Mouse (Mus musculus) MEL (cell line): ENCODE measurements around the gene Fam214a. TPM values are rescaled to one million over a fixed set of nuclear protein-coding genes. Genes with fewer than 3 reads are reported as not detected.

Source experiments
- DNase-seq: peaks from one replicate; pipeline ENCODE4 v3.0.0; 2011; ENCODE audit warnings: low read depth, low spot score
- H3K27ac ChIP-seq: 2 replicates; pipeline ENCODE4 v1.5.1; 2012; ENCODE audit warnings: low read depth, mild to moderate bottlenecking, control low read depth, low read length, moderate library complexity; ENCODE audit not compliant: control insufficient read depth
- H3K27me3 ChIP-seq, 2 experiments: fragments of 150-350 bp in 1 of 2; sonication (generic) in 1 of 2; 2 replicates each; pipeline ENCODE4 v1.6.1; 2012; ENCODE audit warnings: low read length in 2 of 2, mild to moderate bottlenecking in 2 of 2, improper control_type of control experiment in 1 of 2, moderate library complexity in 1 of 2; ENCODE audit not compliant: insufficient read depth in 2 of 2, control insufficient read depth in 1 of 2
- H3K36me3 ChIP-seq, 2 experiments: 2 replicates each; pipeline ENCODE4 v1.6.1; 2012 to 2014; ENCODE audit warnings: low read length in 2 of 2, improper control_type of control experiment in 1 of 2, inconsistent platforms in 1 of 2, mild to moderate bottlenecking in 1 of 2; ENCODE audit not compliant: insufficient read depth in 2 of 2, control insufficient read depth in 1 of 2
- H3K4me1 ChIP-seq, 2 experiments: fragments of 150-350 bp in 1 of 2; sonication (generic) in 1 of 2; 2 replicates each; pipeline ENCODE4 v1.6.1; 2012; ENCODE audit warnings: low read length in 2 of 2, improper control_type of control experiment in 1 of 2, mild to moderate bottlenecking in 1 of 2; ENCODE audit not compliant: insufficient read depth in 2 of 2, control insufficient read depth in 1 of 2
- H3K4me3 ChIP-seq, 2 experiments: fragments of 150-350 bp in 1 of 2; sonication (generic) in 1 of 2; 2 replicates each; pipeline ENCODE4 v1.5.1; 2012; ENCODE audit warnings: low read depth in 2 of 2, low read length in 2 of 2, mild to moderate bottlenecking in 2 of 2, moderate library complexity in 2 of 2, control low read depth in 1 of 2, improper control_type of control experiment in 1 of 2; ENCODE audit not compliant: control insufficient read depth in 1 of 2, insufficient read depth in 1 of 2
- H3K79me2 ChIP-seq: 2 replicates; pipeline ENCODE4 v1.6.1; 2012; ENCODE audit warnings: mild to moderate bottlenecking, low read length, moderate library complexity; ENCODE audit not compliant: control insufficient read depth, poor library complexity, insufficient read depth
- H3K9ac ChIP-seq: 2 replicates; pipeline ENCODE4 v1.6.1; 2012; ENCODE audit warnings: low read depth, mild to moderate bottlenecking, control low read depth, low read length, moderate library complexity; ENCODE audit not compliant: control insufficient read depth, poor library complexity, severe bottlenecking
- H3K9me3 ChIP-seq: fragments of 150-350 bp; sonication (generic); replicated peaks from 2 replicates; pipeline ENCODE4 v1.6.1; 2012; ENCODE audit warnings: mild to moderate bottlenecking, low read length, improper control_type of control experiment, moderate library complexity; ENCODE audit not compliant: insufficient read depth
- BHLHE40 ChIP-seq: IDR thresholded peaks from 2 replicates; pipeline ENCODE4 v1.6.1; 2012; ENCODE audit warnings: low read depth, mild to moderate bottlenecking, inconsistent platforms, low read length, improper control_type of control experiment, borderline replicate concordance
- CHD1 ChIP-seq: IDR thresholded peaks from 2 replicates; pipeline ENCODE4 v1.6.1; 2012; ENCODE audit warnings: low read depth, mild to moderate bottlenecking, inconsistent platforms, low read length, improper control_type of control experiment
- CTCF ChIP-seq, 3 experiments: IDR thresholded peaks in 2 of 3; conservative IDR thresholded peaks in 1 of 3; 2 replicates each; pipeline ENCODE4 v1.5.1; 2011 to 2012; ENCODE audit warnings: low read length in 3 of 3, low read depth in 2 of 3, mild to moderate bottlenecking in 2 of 3, improper control_type of control experiment in 1 of 3, inconsistent platforms in 1 of 3, mixed read lengths in 1 of 3, moderate library complexity in 1 of 3; ENCODE audit not compliant: control insufficient read depth in 1 of 3, insufficient read depth in 1 of 3, poor library complexity in 1 of 3, severe bottlenecking in 1 of 3
- E2F4 ChIP-seq: IDR thresholded peaks from 2 replicates; pipeline ENCODE4 v1.6.1; 2011; ENCODE audit warnings: low read depth, low read length, improper control_type of control experiment, borderline replicate concordance
- ELF1 ChIP-seq: IDR thresholded peaks from 2 replicates; pipeline ENCODE4 v1.6.1; 2014; ENCODE audit warnings: low read depth, mild to moderate bottlenecking, inconsistent platforms, low read length, improper control_type of control experiment, moderate library complexity
- GATA1 ChIP-seq: IDR thresholded peaks from 2 replicates; pipeline ENCODE4 v1.6.1; 2011; ENCODE audit warnings: low read depth, low read length, improper control_type of control experiment
- JUND ChIP-seq: IDR thresholded peaks from 2 replicates; pipeline ENCODE4 v1.6.1; 2011; ENCODE audit warnings: low read depth, mild to moderate bottlenecking, improper control_type of control experiment, low read length
- MAX ChIP-seq: IDR thresholded peaks from 2 replicates; pipeline ENCODE4 v1.6.1; 2011; ENCODE audit warnings: low read length, improper control_type of control experiment
- MAZ ChIP-seq: IDR thresholded peaks from 2 replicates; pipeline ENCODE4 v1.6.1; 2012; ENCODE audit warnings: low read depth, mild to moderate bottlenecking, inconsistent platforms, low read length, improper control_type of control experiment
- MEF2A ChIP-seq: IDR thresholded peaks from 2 replicates; pipeline ENCODE4 v1.6.1; 2014; ENCODE audit warnings: low read depth, mild to moderate bottlenecking, inconsistent platforms, low read length, improper control_type of control experiment; ENCODE audit not compliant: poor library complexity, insufficient replicate concordance, severe bottlenecking; ENCODE audit errors: extremely low read depth
- MYB ChIP-seq: IDR thresholded peaks from 2 replicates; pipeline ENCODE4 v1.6.1; 2011; ENCODE audit warnings: mild to moderate bottlenecking, low read depth, low read length, improper control_type of control experiment
- MYC ChIP-seq: IDR thresholded peaks from 2 replicates; pipeline ENCODE4 v1.6.1; 2011; ENCODE audit warnings: low read depth, mild to moderate bottlenecking, low read length, improper control_type of control experiment, moderate library complexity
- POLR2AphosphoS2 ChIP-seq: IDR thresholded peaks from 2 replicates; pipeline ENCODE4 v1.6.1; 2011; ENCODE audit warnings: low read length, improper control_type of control experiment
- RCOR1 ChIP-seq: IDR thresholded peaks from 2 replicates; pipeline ENCODE4 v1.6.1; 2012; ENCODE audit warnings: low read depth, mild to moderate bottlenecking, inconsistent platforms, low read length, improper control_type of control experiment
- SIN3A ChIP-seq: IDR thresholded peaks from 2 replicates; pipeline ENCODE4 v1.6.1; 2012; ENCODE audit warnings: low read length, improper control_type of control experiment, inconsistent platforms
- SMC3 ChIP-seq: IDR thresholded peaks from 2 replicates; pipeline ENCODE4 v1.6.1; 2011; ENCODE audit warnings: low read depth, low read length, improper control_type of control experiment
- TBP ChIP-seq: IDR thresholded peaks from 2 replicates; pipeline ENCODE4 v1.8.0; 2011; ENCODE audit warnings: low read depth, low read length, improper control_type of control experiment
- UBTF ChIP-seq: IDR thresholded peaks from 2 replicates; pipeline ENCODE4 v1.6.1; 2012; ENCODE audit warnings: low read depth, mild to moderate bottlenecking, inconsistent platforms, low read length, improper control_type of control experiment, moderate library complexity, borderline replicate concordance; ENCODE audit not compliant: insufficient read depth
- USF1 ChIP-seq: IDR thresholded peaks from 2 replicates; pipeline ENCODE4 v1.6.1; 2014; ENCODE audit warnings: low read depth, mild to moderate bottlenecking, inconsistent platforms, low read length, improper control_type of control experiment, moderate library complexity
- USF2 ChIP-seq, 2 experiments: IDR thresholded peaks; 2 replicates each; pipeline ENCODE4 v1.6.1; 2011 to 2012; ENCODE audit warnings: improper control_type of control experiment in 2 of 2, low read length in 2 of 2, borderline replicate concordance in 1 of 2, inconsistent platforms in 1 of 2, low read depth in 1 of 2, mild to moderate bottlenecking in 1 of 2; ENCODE audit not compliant: insufficient read depth in 1 of 2
- ZKSCAN1 ChIP-seq: IDR thresholded peaks from 2 replicates; pipeline ENCODE4 v1.6.1; 2012; ENCODE audit warnings: low read depth, mild to moderate bottlenecking, inconsistent platforms, low read length, improper control_type of control experiment, moderate library complexity
- ZNF384 ChIP-seq: IDR thresholded peaks from 2 replicates; pipeline ENCODE4 v1.6.1; 2012; ENCODE audit warnings: low read depth, mild to moderate bottlenecking, inconsistent platforms, low read length, improper control_type of control experiment
- polyA plus RNA-seq, 2 experiments: library from polyadenylated mRNA; stranded (reverse) in 1 of 2; unstranded in 1 of 2; fragments of >175 nt in 1 of 2; fragments of >200 nt in 1 of 2; gene quantifications; 2 replicates each; pipeline versions ENCODE4 v1.2.1 to v1.2.4; 2012; ENCODE audit warnings: low replicate concordance in 2 of 2, low read depth in 1 of 2; ENCODE audit not compliant: insufficient read length in 2 of 2, insufficient read depth in 1 of 2, missing spikeins in 1 of 2
- total RNA-seq: library from RNA; depleted of rRNA; stranded (reverse); fragments of 300-350 nt; gene quantifications from 2 replicates; pipeline ENCODE4 v1.2.3, GENCODE M21; 2012

The Fam214a gene
- total and polyA plus RNA-seq, 3 experiments = 2.3 to 3.9 TPM; not detected in 1

GRCm38 (mm10) chr9:74979371-74979770, 26.7 kb downstream of the Fam214a start:
- Histone ChIP-seq H3K79me2 (no peaks in the 10 kb centered on the region), H3K9me3 (no peaks in the 10 kb centered on the region), H3K27ac (no peak overlapping the region), H3K36me3 (peaks cover 0 to 7% of the 10 kb centered on the region in 2 experiments; a peak in 2 of 4 replicates), H3K9ac (no peak overlapping the region), H3K4me3 (no peak overlapping the region), H3K27me3 (no peaks in the 10 kb centered on the region), H3K4me1 (peaks cover 0 to 5% of the 10 kb centered on the region in 2 experiments; a peak in 2 of 4 replicates)
- no peak for TF ChIP-seq RCOR1
- no peak for TF ChIP-seq SMC3
- no peak for TF ChIP-seq MYC
- no peak for TF ChIP-seq MAZ
- no peak for TF ChIP-seq SIN3A
- no peak for TF ChIP-seq CHD1
- no peak for TF ChIP-seq MYB
- TF ChIP-seq CTCF (IDR thresholded peaks at IDR 0.05 in 2 of 3, conservative IDR thresholded peaks at IDR 0.05 in 1 of 3; ENCODE audit: control insufficient read depth in 1 of 3, insufficient read depth in 1 of 3, low read depth in 2 of 3, low read length in 3 of 3, poor library complexity in 1 of 3, severe bottlenecking in 1 of 3) = no peak
- no peak for TF ChIP-seq ELF1
- no peak for TF ChIP-seq BHLHE40
- TF ChIP-seq MAX = no peak
- no peak for TF ChIP-seq JUND
- DNase-seq = no peak

DNA sequence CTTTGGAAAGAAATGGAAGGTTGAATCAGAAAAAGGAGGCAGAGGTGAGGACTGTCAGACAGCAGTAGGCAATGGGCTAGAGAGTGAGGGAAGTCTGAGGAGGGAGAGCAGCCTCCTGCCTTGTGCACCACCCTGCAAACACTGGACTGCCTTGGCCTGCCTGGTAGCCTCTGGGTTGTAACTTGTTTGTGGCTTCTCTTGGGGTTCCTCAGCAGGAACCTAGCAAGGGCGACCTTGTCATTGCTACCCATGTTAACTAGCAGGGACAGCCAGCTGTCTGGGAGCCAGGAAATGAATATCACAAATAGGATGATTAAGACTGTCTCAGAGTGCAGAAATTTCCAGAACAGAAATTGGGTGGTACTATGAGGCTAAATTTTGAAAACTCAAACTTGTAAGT, 27.2 kb downstream of the Fam214a start:
- no peak overlapping the region for H3K4me3 ChIP-seq

DNA sequence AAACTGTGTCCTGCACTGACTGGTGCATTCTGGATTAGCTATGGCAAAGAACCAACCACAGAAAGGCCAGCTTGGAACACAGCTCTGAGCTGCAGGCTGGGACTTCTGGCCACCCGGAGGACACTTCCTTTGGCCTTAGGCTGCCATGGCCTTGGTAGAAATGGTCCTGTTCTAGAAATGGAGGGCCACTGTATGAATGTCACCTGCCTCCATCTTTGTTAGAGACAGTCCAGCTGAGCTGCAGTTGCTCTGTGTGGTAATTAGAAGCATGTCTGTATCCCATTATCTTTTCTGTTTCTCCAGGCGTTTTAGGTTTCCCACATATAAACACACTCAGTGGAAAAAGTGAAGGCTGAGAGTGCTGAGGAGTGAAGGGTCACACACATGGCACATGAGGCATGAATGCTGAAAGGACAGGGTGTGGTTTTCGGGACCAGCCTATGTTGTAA, 29.0 kb downstream of the Fam214a start:
- Histone ChIP-seq H3K4me3 (no peak overlapping the region), H3K36me3 (peaks cover 0 to under 1% of the 10 kb centered on the region in 2 experiments; a peak in 2 of 4 replicates), H3K27me3 (no peaks in the 10 kb centered on the region), H3K27ac (no peak overlapping the region), H3K79me2 (no peaks in the 10 kb centered on the region), H3K9me3 (no peaks in the 10 kb centered on the region), H3K4me1 (peaks cover 0 to 2% of the 10 kb centered on the region in 2 experiments; a peak in 2 of 4 replicates), H3K9ac (no peak overlapping the region)
- TF ChIP-seq MYB (no peak), ZKSCAN1 (no peak), UBTF (no peak), JUND (no peak), E2F4 (no peak), GATA1 (no peak), POLR2AphosphoS2 (no peak), CTCF (IDR thresholded peaks at IDR 0.05 in 2 of 3, conservative IDR thresholded peaks at IDR 0.05 in 1 of 3; ENCODE audit: control insufficient read depth in 1 of 3, insufficient read depth in 1 of 3, low read depth in 2 of 3, low read length in 3 of 3, poor library complexity in 1 of 3, severe bottlenecking in 1 of 3) (no peak), SIN3A (no peak), MEF2A (no peak), USF2 (IDR thresholded peaks at IDR 0.05; ENCODE audit: borderline replicate concordance in 1 of 2, insufficient read depth in 1 of 2, low read depth in 1 of 2, low read length in 2 of 2) (no peak), USF1 (no peak), ELF1 (no peak), TBP (no peak)
- no peak for DNase-seq

More for the DNA sequence above, 27.2 kb downstream of the Fam214a start:
- Histone ChIP-seq H3K4me1 (peaks cover 0 to 5% of the 10 kb centered on the region in 2 experiments; a peak in 2 of 4 replicates), H3K27ac (no peak overlapping the region), H3K36me3 (peaks cover 0 to 7% of the 10 kb centered on the region in 2 experiments; a peak in 2 of 4 replicates), H3K27me3 (no peaks in the 10 kb centered on the region), H3K9me3 (no peaks in the 10 kb centered on the region), H3K79me2 (no peaks in the 10 kb centered on the region), H3K9ac (no peak overlapping the region)
- no peak for TF ChIP-seq UBTF
- TF ChIP-seq E2F4 = no peak
- TF ChIP-seq ZNF384 = no peak
- no peak for TF ChIP-seq MEF2A
- TF ChIP-seq ELF1 = no peak
- no peak for DNase-seq
